Mouse (Mus musculus) retina, postnatal 1 day (tissue): ENCODE measurements at regions not wholly inside any gene's neighbourhood (a gene's known extent, or its start where the extent isn't known, plus 50 kb on each side); places are given as distances from the start of the nearest gene placed in this dataset.
A peak's percentile ranks its signal among the peaks of the same experiment; 100 is the strongest.

ENCODE experiments used
- DNase-seq: peaks from one replicate; pipeline ENCODE4 v3.0.0-alpha.2; 2012

DNA sequence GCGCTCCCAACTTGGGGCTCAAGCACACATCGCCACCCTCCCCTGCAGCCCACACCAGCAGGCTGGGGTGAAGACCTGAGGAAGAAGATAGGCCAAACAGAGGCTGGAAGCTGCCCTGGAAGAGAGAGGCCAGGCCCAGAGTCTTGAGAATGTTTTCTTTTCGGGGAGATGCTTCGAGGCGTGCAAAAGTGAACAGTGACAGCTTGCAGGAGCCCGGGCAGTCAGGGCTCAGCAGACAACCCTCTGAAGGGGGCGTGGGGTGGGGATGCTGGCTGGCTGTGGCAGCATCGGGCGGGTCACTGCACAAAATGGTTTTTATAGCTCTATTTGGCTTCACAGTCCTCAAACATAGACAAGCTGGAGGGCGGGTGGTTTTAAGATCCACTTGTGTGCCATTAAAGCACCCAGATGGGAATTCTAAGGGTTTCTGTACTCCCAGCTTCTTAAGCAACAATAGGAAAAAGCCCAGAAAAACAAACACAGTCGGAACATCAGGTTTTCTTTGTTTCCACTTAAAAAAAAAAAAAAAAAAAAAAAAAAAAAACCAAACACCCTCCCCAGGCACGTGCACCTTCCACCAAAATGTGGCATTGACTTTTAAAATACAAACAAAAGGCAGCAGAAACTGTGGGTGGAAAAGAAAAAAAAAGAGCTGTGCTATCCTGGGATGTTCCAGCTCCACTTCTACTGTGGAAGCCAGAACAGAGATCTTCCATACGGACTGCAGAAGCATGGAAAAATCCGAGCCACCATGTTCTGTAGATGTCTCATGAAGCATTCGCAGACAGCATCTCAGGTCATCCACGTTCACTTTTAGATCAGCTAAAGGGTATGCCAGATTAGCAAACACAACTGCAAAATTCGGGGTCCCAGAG, 123.5 kb downstream of the Ly86 start:
- peak; percentile 57 for DNase-seq

DNA sequence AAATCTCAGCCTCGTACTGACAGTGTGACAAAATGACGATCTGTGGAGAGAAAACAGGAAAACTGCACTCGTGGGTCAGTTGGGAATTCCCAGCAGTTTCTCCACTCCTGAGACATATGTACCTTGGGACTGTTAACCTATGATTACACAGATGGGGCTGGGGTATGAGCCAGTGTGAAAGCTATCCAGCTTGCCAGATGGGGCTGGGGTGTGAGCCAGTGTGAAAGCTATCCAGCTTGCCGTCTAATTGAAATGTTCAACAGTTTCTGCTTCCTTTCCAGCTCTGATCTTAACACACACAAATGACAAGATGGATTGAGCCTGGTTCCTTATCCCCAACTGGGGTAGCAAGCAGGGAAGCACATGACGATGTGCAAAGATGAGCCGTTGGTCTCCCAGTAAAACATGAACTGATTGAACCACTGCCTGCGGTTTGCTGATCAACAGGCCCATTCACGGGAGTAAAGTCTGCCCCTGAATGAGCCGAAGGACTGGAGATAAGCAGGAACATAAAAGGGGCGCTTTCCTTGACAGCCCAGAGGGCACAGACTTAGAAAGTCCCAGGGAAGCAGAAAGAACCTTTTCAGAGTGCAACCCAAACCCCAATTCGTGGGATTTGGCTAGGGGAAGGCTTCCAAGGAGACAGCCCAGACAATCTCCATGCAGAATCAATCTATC, 125.4 kb downstream of the Ly86 start:
- no peak for DNase-seq

DNA sequence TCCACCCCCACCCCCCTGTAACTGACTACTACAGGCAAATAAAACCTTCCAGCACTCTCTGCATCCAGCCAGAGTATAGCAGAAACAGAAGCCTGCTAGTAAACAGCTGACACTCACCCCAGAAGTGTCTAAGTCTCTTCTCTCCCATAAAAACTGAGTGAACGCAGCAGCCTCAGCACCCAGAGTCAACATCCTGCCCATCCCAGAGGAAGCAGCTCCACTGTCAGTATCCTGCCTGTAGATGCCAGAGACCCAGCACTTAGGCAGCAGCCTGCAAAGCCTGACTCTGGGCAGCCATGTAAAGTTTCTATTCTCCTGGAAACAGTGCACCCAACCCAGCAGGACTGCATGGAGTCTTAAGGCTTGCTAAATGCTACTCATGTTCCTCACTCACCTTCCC, 128.4 kb downstream of the Ly86 start:
- DNase-seq, result no peak

- DNase-seq, result no peak
Measured at GRCm38 (mm10) chr13:37475804-37476203, 130.8 kb downstream of the Ly86 start.

GRCm38 (mm10) chr13:37476256-37477053, 131.4 kb downstream of the Ly86 start:
- DNase-seq, result no peak

DNA sequence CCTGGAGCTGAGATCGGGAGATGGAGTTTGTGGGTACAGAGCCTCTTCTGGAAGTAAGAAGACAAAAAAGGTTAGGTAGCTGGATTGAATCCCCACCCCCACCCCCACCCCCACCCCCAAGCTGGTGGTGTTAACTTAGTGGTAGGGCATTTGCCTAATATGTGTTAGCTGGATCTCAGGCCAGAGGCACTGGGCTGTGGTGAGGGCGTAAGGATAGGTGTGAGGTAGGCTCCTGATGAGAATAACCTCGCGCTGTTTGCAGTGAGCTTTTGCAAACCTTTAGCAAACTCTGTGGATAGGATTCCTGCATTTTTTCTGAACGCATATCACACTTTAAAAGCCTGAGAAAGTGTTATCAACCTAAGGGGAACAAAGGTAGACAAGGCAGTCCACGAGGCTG, 132.3 kb downstream of the Ly86 start:
- DNase-seq, result no peak

DNA sequence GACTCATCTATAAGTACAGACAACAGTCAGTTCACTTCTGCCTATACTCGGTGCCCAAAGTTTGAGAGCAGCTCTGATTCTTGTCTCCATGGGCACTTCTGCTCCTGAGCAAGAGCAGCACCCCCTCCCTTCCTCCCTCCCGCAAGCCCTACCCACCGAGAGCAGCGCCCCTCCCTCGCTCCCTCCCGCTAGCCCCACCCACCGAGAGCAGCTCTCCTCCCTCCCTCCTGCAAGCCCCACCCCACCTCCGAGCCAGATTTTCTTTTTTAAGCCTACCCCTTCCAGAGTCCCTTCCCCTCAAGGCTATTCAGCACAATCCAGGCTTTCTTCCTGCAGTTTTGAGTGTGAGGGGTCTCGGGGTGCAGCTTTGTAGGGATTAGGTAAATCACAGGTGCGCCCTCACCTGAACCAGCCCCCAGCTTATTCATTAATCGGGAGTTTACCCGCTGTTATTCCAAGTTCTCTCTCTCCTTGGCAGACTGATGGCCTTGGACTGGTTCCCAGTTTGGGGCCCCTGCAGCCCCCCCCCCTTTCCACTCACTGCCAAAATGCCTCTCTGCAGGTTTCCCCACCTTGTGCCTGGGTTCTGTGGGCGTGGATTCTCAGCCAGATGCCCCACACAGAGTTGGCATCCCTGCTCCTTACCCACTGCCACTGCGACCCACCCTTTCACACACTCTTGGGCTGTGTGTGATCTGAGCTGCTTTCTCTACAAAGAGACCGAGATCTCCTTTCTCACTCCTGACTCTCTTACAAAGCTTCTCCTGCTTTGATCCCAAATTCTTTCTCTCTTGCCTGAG, 132.9 kb downstream of the Ly86 start:
- peak; percentile 89 for DNase-seq

DNA sequence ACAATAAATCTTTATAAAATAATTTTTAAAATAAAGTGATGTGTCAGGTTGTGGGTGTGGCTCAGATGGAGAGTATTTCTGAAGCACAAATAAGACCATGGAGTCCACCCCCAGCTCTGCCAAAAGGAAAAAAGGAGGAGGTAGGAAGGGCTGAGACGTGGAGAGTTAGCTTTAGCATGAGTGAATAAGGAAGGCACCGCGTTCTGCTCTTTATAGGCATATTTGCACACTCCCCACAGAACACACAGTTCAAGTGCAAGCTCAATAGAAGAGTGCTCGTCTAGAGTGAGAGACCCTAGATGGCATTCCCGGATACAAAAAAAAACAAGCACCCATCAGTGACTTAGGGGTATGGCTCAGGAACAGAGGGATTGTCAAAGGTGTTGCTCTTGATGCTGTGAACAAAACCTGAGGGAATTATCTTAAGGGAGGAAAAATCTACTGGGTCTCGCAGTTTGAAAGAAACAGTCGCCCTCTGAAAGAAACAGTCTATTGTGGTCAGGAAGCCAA, 134.2 kb downstream of the Ly86 start:
- DNase-seq, result no peak

DNA sequence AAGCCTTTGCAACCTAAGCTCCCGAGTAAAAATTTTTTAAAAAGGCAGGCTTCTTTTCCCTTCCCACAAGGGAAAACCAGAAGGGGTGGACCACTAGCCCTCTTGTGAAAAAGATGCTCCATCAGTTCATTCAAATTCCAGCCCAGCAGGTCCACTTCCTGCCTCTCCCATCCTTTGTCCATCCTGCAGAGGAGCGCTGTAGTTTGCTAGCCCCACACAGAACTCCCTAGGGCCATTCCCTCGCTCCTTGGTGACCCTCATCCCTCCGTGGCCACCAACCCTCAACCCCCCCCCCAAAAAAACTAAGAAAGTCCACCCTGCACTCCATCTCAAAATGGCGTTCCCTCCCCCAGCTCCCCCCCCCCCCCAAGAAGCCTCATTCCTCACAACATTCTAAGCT, 136.5 kb downstream of the Ly86 start:
- no peak for DNase-seq

- DNase-seq, result no peak
Measured at GRCm38 (mm10) chr13:37482038-37482437, 137.0 kb downstream of the Ly86 start.

- peak; percentile 88 for DNase-seq
Measured at GRCm38 (mm10) chr13:37482589-37482988, 137.6 kb downstream of the Ly86 start.

DNA sequence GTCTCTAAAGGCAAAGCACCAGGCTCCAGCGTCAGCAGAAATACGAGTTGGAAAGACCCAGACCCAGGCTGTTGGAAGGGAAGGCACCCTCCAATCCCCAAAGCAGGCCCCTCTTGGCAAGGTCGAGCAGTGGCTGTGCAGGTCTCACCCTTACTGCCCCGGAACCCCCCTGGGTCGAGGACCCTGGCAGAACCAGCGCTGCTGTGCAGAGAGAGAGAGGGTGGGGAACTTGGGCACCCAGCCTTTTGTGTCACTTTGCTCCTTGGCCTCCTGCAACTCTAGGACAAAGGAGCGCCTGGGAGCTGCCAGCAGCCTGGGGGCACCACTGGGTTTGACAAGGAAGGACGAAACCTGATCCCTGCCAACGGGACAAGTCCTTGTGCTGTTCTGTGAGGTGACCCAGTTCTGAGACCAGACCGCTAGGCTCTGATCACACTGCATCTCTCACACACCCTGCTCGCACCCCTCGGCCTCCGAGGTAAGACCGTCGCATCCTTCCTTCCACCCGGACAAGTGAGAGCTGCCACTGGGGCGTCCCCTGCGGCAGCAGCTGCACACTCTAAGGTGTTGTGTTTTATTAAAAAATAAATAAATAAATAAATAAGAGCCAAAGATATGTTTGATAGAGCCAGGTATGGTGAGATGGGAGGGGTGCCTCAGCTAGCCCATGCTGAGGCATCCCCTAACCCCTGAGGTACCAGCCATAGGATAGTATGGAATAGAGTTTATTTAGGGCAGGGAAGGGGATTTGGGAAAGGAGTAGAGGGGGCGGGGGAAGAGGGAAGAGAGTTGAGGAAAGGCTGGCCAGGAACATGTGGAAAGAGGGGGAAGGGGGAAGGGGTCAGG, 138.2 kb downstream of the Ly86 start:
- peak; percentile 89 for DNase-seq

DNA sequence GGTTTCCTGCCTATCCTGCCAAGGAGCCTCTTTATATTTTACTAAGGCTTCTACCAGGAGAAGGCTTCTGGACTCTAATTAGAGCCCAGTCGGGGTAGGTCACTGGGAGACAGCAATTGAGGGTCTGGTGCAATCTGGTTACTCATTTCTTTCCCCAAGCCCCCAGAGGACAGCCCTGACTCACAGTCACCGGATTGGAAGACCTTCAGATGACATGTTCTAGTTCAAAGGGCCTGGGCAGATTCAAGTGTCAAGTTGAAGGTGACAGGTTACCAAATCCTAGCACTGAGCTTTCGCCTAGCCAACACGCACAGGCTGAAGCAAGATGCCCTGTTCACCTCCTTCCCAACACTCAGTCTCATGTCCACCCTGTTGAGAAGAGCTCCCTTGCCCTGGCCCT, 139.6 kb downstream of the Ly86 start:
- DNase-seq, result no peak

DNA sequence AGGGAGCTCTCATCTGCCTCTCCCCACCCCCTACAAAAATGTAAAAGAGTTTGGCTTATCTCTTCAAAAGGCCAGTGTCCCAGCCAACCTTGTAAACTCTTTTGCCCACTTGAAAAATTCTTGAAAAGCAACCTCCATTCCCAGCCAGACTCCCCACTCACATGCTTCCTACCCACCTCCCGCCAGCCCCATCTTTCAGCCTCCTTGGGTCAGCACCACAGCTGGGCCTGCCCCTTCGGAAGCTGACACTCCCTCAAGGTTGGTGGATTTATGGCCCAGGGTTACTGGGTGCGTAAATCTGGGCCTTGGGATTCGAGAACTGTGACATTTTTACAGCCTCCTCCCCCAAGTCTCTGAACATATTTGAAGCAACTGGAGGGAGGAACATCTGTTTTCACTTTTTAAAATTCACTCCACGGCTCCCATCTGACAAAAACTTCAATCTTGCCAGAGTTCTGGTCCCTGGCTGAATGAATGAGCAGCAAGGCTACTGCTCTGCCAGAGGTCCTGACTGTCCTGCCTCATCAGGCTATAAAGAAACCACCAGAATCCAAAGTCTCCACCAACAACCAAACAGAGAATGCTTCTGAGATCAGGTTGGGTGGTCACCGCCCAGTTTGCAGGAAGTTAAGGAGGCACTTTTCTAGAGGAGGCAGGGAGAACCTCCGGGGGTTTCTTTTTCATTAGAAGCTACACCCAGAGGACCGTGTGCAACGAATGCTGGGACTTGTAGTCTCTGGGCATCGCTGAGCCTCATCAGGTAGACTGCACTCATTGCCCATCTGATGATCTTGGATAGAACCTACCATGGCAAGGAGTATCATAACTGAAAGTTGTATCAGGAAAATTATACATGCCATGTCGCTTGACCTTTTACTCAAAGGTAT, 147.3 kb downstream of the Ly86 start:
- no peak for DNase-seq

DNA sequence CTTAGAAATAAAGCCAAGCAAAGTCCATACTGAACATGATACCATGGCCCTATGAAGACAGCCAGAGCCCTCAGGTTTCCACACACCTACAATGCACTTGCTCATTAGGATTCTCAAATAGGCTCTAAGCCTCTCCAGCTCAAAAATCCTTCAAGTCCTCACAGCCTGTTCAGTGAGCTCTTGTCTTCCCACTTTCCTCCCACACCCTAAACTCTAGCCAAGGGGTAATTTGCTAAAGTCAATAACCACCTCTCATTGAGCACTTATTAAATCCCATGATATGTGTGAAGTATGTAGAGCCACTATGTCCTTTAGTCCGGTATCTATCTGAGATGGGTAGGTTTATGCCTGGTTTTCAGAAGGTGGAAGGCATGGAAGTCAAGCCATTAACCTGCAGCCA, 148.3 kb downstream of the Ly86 start:
- no peak for DNase-seq

- DNase-seq, result no peak
Measured at GRCm38 (mm10) chr13:37495272-37495932, 150.4 kb downstream of the Ly86 start.

- no peak for DNase-seq
Measured at GRCm38 (mm10) chr13:37497986-37498385, 153.0 kb downstream of the Ly86 start.

- no peak for DNase-seq
Measured at GRCm38 (mm10) chr13:37500668-37501286, 155.8 kb downstream of the Ly86 start.

DNA sequence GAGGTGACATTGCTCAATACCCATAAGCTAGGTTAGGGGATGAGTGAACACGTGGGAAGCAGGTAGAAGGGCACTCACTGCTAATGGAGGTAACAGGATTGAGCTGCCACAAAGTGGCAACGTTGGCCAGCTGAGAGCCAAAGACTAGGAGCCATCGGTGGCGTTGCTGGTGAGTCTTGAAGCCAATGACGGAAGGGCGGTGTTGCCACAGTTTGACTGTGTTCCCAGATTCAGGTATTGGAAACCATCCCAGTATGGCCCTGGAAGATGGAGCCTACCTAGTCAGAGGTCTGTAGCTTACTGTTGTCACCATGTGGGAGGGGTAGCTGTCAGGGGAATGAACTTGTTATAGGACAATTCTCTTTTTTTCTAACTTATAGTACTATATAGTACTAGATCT, 158.4 kb downstream of the Ly86 start:
- DNase-seq, result no peak
